Mouse (Mus musculus): ENCODE data around the gene Cald1. TPM values are rescaled to one million over a fixed set of nuclear protein-coding genes. Genes with fewer than 3 reads are reported as not detected.
A peak's percentile ranks its signal among the peaks of the same experiment; 100 is the strongest.

Cald1 gene
- polyA plus RNA-seq, 1 experiment, result 37.4 TPM

GRCm38 (mm10) chr6:34780943-34781289 lies 182.6 kb downstream of the Cald1 start:
- H3K4me1 ChIP-seq (ENCODE audit: control insufficient read depth, insufficient read depth, low read length), result no peaks in the 10 kb centered on the region
- under 1% methylated on average over 13 of the region's 13 CpGs for WGBS
- H3K4me3 ChIP-seq (replicated peaks; ENCODE audit: extremely low read depth, low read depth, low read length), result peak overlapping the region; percentile 93
- DNase-seq, result no peak
- TF ChIP-seq CTCF (IDR thresholded peaks at IDR 0.05; ENCODE audit: insufficient read depth, low read length) (no peak), POLR2A (IDR thresholded peaks at IDR 0.05; ENCODE audit: borderline replicate concordance, extremely low read depth, low read depth, low read length) (no peak)

- TF ChIP-seq CTCF (IDR thresholded peaks at IDR 0.05; ENCODE audit: insufficient read depth, low read length) (no peak), POLR2A (IDR thresholded peaks at IDR 0.05; ENCODE audit: borderline replicate concordance, extremely low read depth, low read depth, low read length) (no peak)
- no peak for DNase-seq
- H3K4me3 ChIP-seq (replicated peaks; ENCODE audit: extremely low read depth, low read depth, low read length), result no peak overlapping the region
- H3K4me1 ChIP-seq (ENCODE audit: control insufficient read depth, insufficient read depth, low read length), result no peaks in the 10 kb centered on the region
- WGBS, result 66% methylated on average over 1 of the region's 1 CpGs
These were observed 184.2 kb downstream of the Cald1 start for GRCm38 (mm10) chr6:34782493-34782892.

GRCm38 (mm10) chr6:34796881-34797280 lies 198.6 kb downstream of the Cald1 start:
- no peak overlapping the region for H3K4me3 ChIP-seq (replicated peaks; ENCODE audit: extremely low read depth, low read depth, low read length)
- TF ChIP-seq POLR2A (IDR thresholded peaks at IDR 0.05; ENCODE audit: borderline replicate concordance, extremely low read depth, low read depth, low read length) (no peak), CTCF (IDR thresholded peaks at IDR 0.05; ENCODE audit: insufficient read depth, low read length) (no peak)
- no peaks in the 10 kb centered on the region for H3K4me1 ChIP-seq (ENCODE audit: control insufficient read depth, insufficient read depth, low read length)
- no peak for DNase-seq
- 55% methylated on average over 3 of the region's 3 CpGs for WGBS

- H3K4me1 ChIP-seq (ENCODE audit: control insufficient read depth, insufficient read depth, low read length), result no peaks in the 10 kb centered on the region
- TF ChIP-seq CTCF (IDR thresholded peaks at IDR 0.05; ENCODE audit: insufficient read depth, low read length) (no peak), POLR2A (IDR thresholded peaks at IDR 0.05; ENCODE audit: borderline replicate concordance, extremely low read depth, low read depth, low read length) (no peak)
- no peak overlapping the region for H3K4me3 ChIP-seq (replicated peaks; ENCODE audit: extremely low read depth, low read depth, low read length)
- DNase-seq, result no peak
- WGBS, result 55% methylated on average over 3 of the region's 3 CpGs
These were observed 199.6 kb downstream of the Cald1 start for GRCm38 (mm10) chr6:34797887-34798286.

- WGBS, result 65% methylated on average over 2 of the region's 2 CpGs
- no peak overlapping the region for H3K4me3 ChIP-seq (replicated peaks; ENCODE audit: extremely low read depth, low read depth, low read length)
- no peak for DNase-seq
- no peak for TF ChIP-seq CTCF (IDR thresholded peaks at IDR 0.05; ENCODE audit: insufficient read depth, low read length)
- no peak for TF ChIP-seq POLR2A (IDR thresholded peaks at IDR 0.05; ENCODE audit: borderline replicate concordance, extremely low read depth, low read depth, low read length)
- H3K4me1 ChIP-seq (ENCODE audit: control insufficient read depth, insufficient read depth, low read length), result no peaks in the 10 kb centered on the region
These were observed 207.3 kb downstream of the Cald1 start for GRCm38 (mm10) chr6:34805582-34805981.

GRCm38 (mm10) chr6:34810651-34811050 lies 212.4 kb downstream of the Cald1 start:
- no peak for TF ChIP-seq POLR2A (IDR thresholded peaks at IDR 0.05; ENCODE audit: borderline replicate concordance, extremely low read depth, low read depth, low read length)
- no peak for TF ChIP-seq CTCF (IDR thresholded peaks at IDR 0.05; ENCODE audit: insufficient read depth, low read length)
- Histone ChIP-seq H3K4me1 (ENCODE audit: control insufficient read depth, insufficient read depth, low read length) (no peaks in the 10 kb centered on the region), H3K4me3 (replicated peaks; ENCODE audit: extremely low read depth, low read depth, low read length) (no peak overlapping the region)
- DNase-seq, result no peak
- 77% methylated on average over 4 of the region's 4 CpGs for WGBS

- H3K4me3 ChIP-seq (replicated peaks; ENCODE audit: extremely low read depth, low read depth, low read length), result no peak overlapping the region
- no peaks in the 10 kb centered on the region for H3K4me1 ChIP-seq (ENCODE audit: control insufficient read depth, insufficient read depth, low read length)
- TF ChIP-seq POLR2A (IDR thresholded peaks at IDR 0.05; ENCODE audit: borderline replicate concordance, extremely low read depth, low read depth, low read length) (no peak), CTCF (IDR thresholded peaks at IDR 0.05; ENCODE audit: insufficient read depth, low read length) (no peak)
- no peak for DNase-seq
These were observed 226.1 kb downstream of the Cald1 start for GRCm38 (mm10) chr6:34824406-34824805.

Other genes with a start within 250 kb of the Cald1 start
- 9.1 and 13.8 TPM in 2 replicates for gene Akr1b8, start 244.4 kb upstream of the Cald1 start, polyA plus RNA-seq (2012; rRNA removed)
- 13.7 and 21.2 TPM in 2 replicates for gene Akr1b10, start 214.3 kb upstream of the Cald1 start, polyA plus RNA-seq (2012; rRNA removed)
- gene Akr1b7, start 186.2 kb upstream of the Cald1 start, polyA plus RNA-seq (2012; rRNA removed), result 0.40 and 0.73 TPM in 2 replicates
- gene Bpgm, start 122.3 kb upstream of the Cald1 start, polyA plus RNA-seq (2012; rRNA removed), result 17.6 and 23.2 TPM in 2 replicates
- 3.8 and 5.1 TPM in 2 replicates for gene Agbl3, start 181.9 kb downstream of the Cald1 start, polyA plus RNA-seq (2012; rRNA removed)

All from lung, adult 2 months (tissue).